Mouse (Mus musculus): Measurements from ENCODE around the gene Clic6. TPM values are rescaled to one million over a fixed set of nuclear protein-coding genes. Genes with fewer than 3 reads are reported as not detected.

The Clic6 gene
- polyA plus RNA-seq, 1 experiment from 2014 or later: 8.9 TPM

DNA sequence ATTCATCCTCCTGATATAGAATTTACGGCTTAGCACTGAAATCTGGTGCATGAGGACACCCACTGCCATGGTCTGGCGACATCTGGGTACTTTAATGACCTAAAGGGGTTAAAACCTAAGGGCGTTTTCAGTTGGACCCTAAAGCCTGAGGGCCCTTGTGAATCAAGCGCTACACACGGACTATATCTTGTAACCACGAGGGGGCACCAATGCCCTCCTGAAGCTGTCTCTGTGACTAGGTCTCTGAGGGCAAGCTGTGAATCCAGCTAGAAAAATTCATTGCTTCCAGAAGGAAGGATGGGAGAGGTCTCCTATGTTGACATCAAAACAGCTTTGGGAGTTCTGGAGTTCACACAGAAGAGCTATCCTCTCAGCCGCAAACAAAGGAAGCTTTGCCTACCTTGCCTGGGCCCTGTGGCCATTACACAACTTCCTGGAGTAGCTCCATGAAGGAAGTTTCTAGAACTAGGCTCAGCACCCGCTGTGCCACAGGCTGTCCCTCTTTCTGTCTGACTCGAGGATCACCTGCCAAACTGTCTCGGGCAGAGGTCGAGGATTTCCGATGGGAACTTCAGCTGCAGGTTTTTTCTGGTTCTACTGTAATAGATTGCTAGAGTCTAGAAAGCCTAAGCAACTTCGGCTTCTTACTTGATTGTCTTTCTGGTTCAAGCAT is 34.4 kb downstream of the Clic6 start:
- Histone ChIP-seq H3K4me3 (ENCODE audit: low read depth, low read length) (no peak overlapping the region), H3K4me2 (no peak overlapping the region), H3K36me3 (ENCODE audit: insufficient read depth) (no peaks in the 10 kb centered on the region), H3K27ac (ENCODE audit: low read depth) (no peak overlapping the region), H3K9ac (no peak overlapping the region), H3K27me3 (ENCODE audit: insufficient read depth, low read length) (no peaks in the 10 kb centered on the region), H3K4me1 (ENCODE audit: insufficient read depth) (no peaks in the 10 kb centered on the region), H3K9me3 (ENCODE audit: low read depth, low read length) (no peaks in the 10 kb centered on the region)
- peak; percentile 79 for TF ChIP-seq CTCF (IDR thresholded peaks at IDR 0.05; ENCODE audit: low read depth)
- 48% methylated on average over 13 of the region's 13 CpGs for WGBS
- DNase-seq: peak; percentile 90
- no peak for ATAC-seq (ENCODE audit: insufficient read depth)

DNA sequence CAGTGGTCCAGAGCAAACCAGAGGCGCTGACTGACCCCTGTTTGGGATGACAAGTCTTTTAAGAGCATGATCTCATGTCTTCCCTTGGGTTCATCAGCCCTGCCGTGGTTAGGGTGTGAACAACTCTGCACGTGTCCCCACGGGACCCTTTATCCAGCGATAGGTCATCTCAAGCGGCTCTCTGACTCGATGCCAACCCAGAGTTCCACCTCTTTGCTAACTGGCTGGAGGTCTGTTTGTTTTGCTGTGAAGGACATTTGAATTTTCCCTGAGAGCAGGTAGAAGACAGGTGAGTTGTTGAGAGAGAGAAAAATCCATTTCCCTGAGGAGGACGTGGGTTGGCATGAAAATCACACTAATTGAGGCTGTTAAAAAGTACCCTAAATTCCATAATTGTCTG is 37.8 kb downstream of the Clic6 start:
- Histone ChIP-seq H3K27ac (ENCODE audit: low read depth) (no peak overlapping the region), H3K9ac (no peak overlapping the region), H3K9me3 (ENCODE audit: low read depth, low read length) (no peaks in the 10 kb centered on the region), H3K4me3 (ENCODE audit: low read depth, low read length) (no peak overlapping the region), H3K36me3 (ENCODE audit: insufficient read depth) (no peaks in the 10 kb centered on the region), H3K27me3 (ENCODE audit: insufficient read depth, low read length) (no peaks in the 10 kb centered on the region), H3K4me2 (no peak overlapping the region), H3K4me1 (ENCODE audit: insufficient read depth) (no peaks in the 10 kb centered on the region)
- DNase-seq: peak; percentile 25
- WGBS: 60% methylated on average over 8 of the region's 8 CpGs
- no peak for ATAC-seq (ENCODE audit: insufficient read depth)
- no peak for TF ChIP-seq CTCF (IDR thresholded peaks at IDR 0.05; ENCODE audit: low read depth)

DNA sequence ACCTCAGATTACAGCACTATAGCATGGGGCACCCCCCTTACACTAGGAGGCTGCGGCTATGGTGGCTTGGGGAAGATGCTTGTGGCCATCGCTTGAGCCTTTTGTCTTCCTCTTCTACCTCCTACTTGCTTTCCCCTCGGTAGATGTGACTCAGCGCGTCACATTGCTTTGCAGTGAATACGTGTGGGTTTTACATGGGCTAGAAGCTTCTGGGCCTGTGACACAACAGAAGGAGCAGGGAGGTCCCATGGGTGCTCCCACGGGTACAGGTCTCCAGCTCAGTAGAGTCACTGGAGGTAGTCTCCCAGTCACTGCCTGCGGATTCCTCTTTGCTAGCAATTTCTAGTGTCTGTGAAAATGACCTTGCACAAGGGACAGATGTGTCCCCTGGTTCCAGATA is 39.1 kb downstream of the Clic6 start:
- Histone ChIP-seq H3K9ac (no peak overlapping the region), H3K9me3 (ENCODE audit: low read depth, low read length) (no peaks in the 10 kb centered on the region; the same call in 1 of the 2 replicates), H3K27ac (ENCODE audit: low read depth) (no peak overlapping the region), H3K4me1 (ENCODE audit: insufficient read depth) (no peaks in the 10 kb centered on the region), H3K36me3 (ENCODE audit: insufficient read depth) (no peaks in the 10 kb centered on the region), H3K27me3 (ENCODE audit: insufficient read depth, low read length) (no peaks in the 10 kb centered on the region), H3K4me2 (no peak overlapping the region), H3K4me3 (ENCODE audit: low read depth, low read length) (no peak overlapping the region)
- DNase-seq (no peak), ATAC-seq (ENCODE audit: insufficient read depth) (no peak)
- no peak for TF ChIP-seq CTCF (IDR thresholded peaks at IDR 0.05; ENCODE audit: low read depth)
- 82% methylated on average over 8 of the region's 8 CpGs for WGBS

DNA sequence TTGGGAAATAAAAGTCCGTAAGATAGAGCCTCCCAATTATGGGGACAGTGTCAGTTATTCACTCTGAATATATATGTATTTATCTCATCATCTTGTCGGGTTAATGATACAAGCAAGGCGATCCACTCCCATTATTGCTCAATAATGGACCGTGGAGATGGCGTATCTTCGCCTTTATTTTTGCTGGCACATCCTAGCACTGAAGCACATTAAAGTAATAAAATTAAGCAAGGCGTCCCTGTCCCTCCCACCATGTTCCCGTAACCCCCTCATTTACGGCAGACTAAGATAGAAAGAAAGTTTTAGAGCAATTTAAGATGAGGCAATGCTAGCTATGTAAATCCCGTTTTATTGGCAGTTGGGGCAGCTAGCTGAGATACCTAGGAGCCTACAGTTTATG is 40.4 kb downstream of the Clic6 start:
- Histone ChIP-seq H3K27me3 (ENCODE audit: insufficient read depth, low read length) (no peaks in the 10 kb centered on the region), H3K36me3 (ENCODE audit: insufficient read depth) (no peaks in the 10 kb centered on the region), H3K27ac (ENCODE audit: low read depth) (no peak overlapping the region), H3K4me3 (ENCODE audit: low read depth, low read length) (no peak overlapping the region), H3K9ac (no peak overlapping the region), H3K4me1 (ENCODE audit: insufficient read depth) (no peaks in the 10 kb centered on the region), H3K9me3 (ENCODE audit: low read depth, low read length) (no peaks in the 10 kb centered on the region; the same call in 1 of the 2 replicates), H3K4me2 (no peak overlapping the region)
- DNase-seq: no peak
- 87% methylated on average over 10 of the region's 10 CpGs for WGBS
- TF ChIP-seq CTCF (IDR thresholded peaks at IDR 0.05; ENCODE audit: low read depth): no peak
- no peak for ATAC-seq (ENCODE audit: insufficient read depth)

DNA sequence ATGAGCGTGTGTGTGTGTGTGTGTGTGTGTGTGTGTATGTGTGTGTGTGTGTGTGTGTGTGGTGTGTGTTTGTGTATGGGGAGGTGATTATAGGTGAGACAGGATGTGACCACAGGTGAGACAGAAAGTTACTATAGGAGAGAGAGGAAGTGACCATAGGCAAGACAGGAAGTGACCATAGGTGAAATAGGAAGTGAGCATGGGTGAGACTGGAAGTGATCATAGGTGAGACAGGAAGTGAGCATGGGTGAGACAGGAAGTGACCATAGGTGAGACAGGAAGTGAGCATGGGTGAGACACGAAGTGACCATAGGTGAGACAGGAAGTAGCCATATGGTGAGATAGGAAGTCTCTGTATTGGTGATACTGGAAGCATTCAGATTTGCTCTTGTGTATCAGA is 49.7 kb downstream of the Clic6 start:
- no peak overlapping the region for H3K27ac ChIP-seq (ENCODE audit: low read depth)
- no peaks in the 10 kb centered on the region for H3K27me3 ChIP-seq (ENCODE audit: insufficient read depth, low read length)
- no peaks in the 10 kb centered on the region for H3K4me1 ChIP-seq (ENCODE audit: insufficient read depth)
- no peak for DNase-seq
- no peak overlapping the region for H3K4me2 ChIP-seq
- WGBS: 84% methylated on average over 2 of the region's 2 CpGs
- no peak overlapping the region for H3K9ac ChIP-seq
- TF ChIP-seq CTCF (IDR thresholded peaks at IDR 0.05; ENCODE audit: low read depth): no peak
- no peaks in the 10 kb centered on the region for H3K9me3 ChIP-seq (ENCODE audit: low read depth, low read length)
- ATAC-seq (ENCODE audit: insufficient read depth): no peak
- no peaks in the 10 kb centered on the region for H3K36me3 ChIP-seq (ENCODE audit: insufficient read depth)
- no peak overlapping the region for H3K4me3 ChIP-seq (ENCODE audit: low read depth, low read length)

DNA sequence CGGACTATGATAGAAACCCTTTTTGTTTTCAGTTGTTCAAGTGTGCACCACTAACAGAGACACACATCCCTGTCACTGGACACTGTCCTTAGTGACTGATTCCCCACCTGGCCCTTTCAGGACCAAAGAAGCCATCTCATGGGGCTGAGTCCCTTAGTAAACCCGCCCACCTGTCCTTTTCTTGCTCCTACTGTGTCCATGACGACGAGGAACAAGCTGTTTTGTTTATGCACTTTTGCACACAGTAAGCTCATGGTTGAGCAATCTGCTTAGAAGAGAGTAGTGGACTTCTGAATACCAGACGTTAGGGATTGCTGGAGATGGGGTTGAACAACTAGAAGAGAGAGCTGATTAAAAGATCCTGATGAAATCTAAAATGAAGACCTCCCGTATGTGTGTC is 52.8 kb downstream of the Clic6 start:
- ATAC-seq (ENCODE audit: insufficient read depth) (no peak), DNase-seq (no peak)
- WGBS: 79% methylated on average over 6 of the region's 6 CpGs
- no peak overlapping the region for H3K27ac ChIP-seq (ENCODE audit: low read depth)
- H3K27me3 ChIP-seq (ENCODE audit: insufficient read depth, low read length): no peaks in the 10 kb centered on the region
- no peak for TF ChIP-seq CTCF (IDR thresholded peaks at IDR 0.05; ENCODE audit: low read depth)
- H3K4me3 ChIP-seq (ENCODE audit: low read depth, low read length): no peak overlapping the region
- H3K9me3 ChIP-seq (ENCODE audit: low read depth, low read length): no peaks in the 10 kb centered on the region
- no peak overlapping the region for H3K4me2 ChIP-seq
- no peaks in the 10 kb centered on the region for H3K4me1 ChIP-seq (ENCODE audit: insufficient read depth)
- no peak overlapping the region for H3K9ac ChIP-seq
- no peaks in the 10 kb centered on the region for H3K36me3 ChIP-seq (ENCODE audit: insufficient read depth)

DNA sequence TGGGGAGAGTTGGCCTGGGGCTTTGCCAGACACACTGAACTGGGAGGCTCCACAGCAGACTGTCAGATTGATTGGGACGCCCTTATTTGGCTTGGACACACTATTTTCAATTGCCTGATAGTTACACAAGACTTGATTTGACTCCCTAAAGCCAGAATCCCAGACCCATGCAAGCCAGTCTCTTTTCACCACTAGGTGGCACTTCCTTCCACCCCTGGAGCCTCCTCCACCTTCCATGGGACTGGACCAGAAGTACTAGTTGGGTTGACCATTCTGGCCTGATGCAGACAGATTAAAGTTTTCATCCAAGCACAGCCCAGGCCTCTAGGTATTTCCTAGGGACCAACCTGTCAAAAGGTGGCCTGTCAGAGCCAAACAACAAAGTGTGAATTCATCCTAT is 58.7 kb downstream of the Clic6 start:
- ATAC-seq (ENCODE audit: insufficient read depth) (no peak), DNase-seq (peak; percentile 79)
- Histone ChIP-seq H3K4me3 (ENCODE audit: low read depth, low read length) (no peak overlapping the region), H3K27ac (ENCODE audit: low read depth) (no peak overlapping the region), H3K36me3 (ENCODE audit: insufficient read depth) (no peaks in the 10 kb centered on the region), H3K4me1 (ENCODE audit: insufficient read depth) (no peaks in the 10 kb centered on the region), H3K9me3 (ENCODE audit: low read depth, low read length) (no peaks in the 10 kb centered on the region), H3K27me3 (ENCODE audit: insufficient read depth, low read length) (no peaks in the 10 kb centered on the region), H3K9ac (no peak overlapping the region), H3K4me2 (no peak overlapping the region)
- peak; percentile 88 for TF ChIP-seq CTCF (IDR thresholded peaks at IDR 0.05; ENCODE audit: low read depth)
- WGBS: 33% methylated on average over 1 of the region's 1 CpGs

Data from lung, embryonic 14.5 days (tissue).